ENCODE assay signal across 8 mouse cellular contexts in genomic region chr1:186609793-186610233, GRCm38 (mm10).
DNase-seq lines count a peak whose midpoint lies in the region; ATAC-seq lines count a peak whose summit lies in the region.

No protein-coding gene starts in this region.

- H3K9me3 ChIP-seq in hindbrain, embryonic 12.5 days (replicated peaks), result no peaks in the 10 kb centered on the region
- no peaks in the 10 kb centered on the region for H3K9me3 ChIP-seq in lung, embryonic 16.5 days (ENCODE audit: control insufficient read depth, low read length)
- no peaks in the 10 kb centered on the region for H3K9me3 ChIP-seq in stomach, embryonic 15.5 days

- no peak for ATAC-seq in cerebellum, adult (ENCODE audit: insufficient number of reproducible peaks, low FRiP score, low TSS enrichment)
- ATAC-seq in hindbrain, embryonic 12.5 days (ENCODE audit: low FRiP score), result peak; percentile 78
- ATAC-seq in lung, embryonic 16.5 days (ENCODE audit: low read depth), result peak; percentile 95
- peak; percentile 73; the same call in 1 of the 2 replicates for ATAC-seq in stomach, embryonic 15.5 days (ENCODE audit: insufficient read depth, low FRiP score, low read depth)

- H3K27ac ChIP-seq in hindbrain, embryonic 12.5 days, result peak overlapping the region; percentile 52
- peak overlapping the region; percentile 67 for H3K27ac ChIP-seq in lung, embryonic 16.5 days (ENCODE audit: low read length)
- no peak overlapping the region; the same call in 1 of the 2 replicates for H3K27ac ChIP-seq in stomach, embryonic 15.5 days

- DNase-seq in cerebellum, postnatal 36 days, result peak; percentile 4 to 12
- DNase-seq in adrenal gland, postnatal 14 days, result peak; percentile 55
- peak; percentile 82 for DNase-seq in gastrocnemius, adult 18-20 months (ENCODE audit: low spot score)
- no peak for DNase-seq in cerebellum, adult 9-10 months

- H3K4me1 ChIP-seq in hindbrain, embryonic 12.5 days, result peaks cover 12% of the 10 kb centered on the region
- H3K4me1 ChIP-seq in lung, embryonic 16.5 days (replicated peaks; ENCODE audit: control insufficient read depth, insufficient read depth, low read length), result peaks cover 10% of the 10 kb centered on the region; the same call in 1 of the 2 replicates
- no peaks in the 10 kb centered on the region for H3K4me1 ChIP-seq in stomach, embryonic 15.5 days

- no peak overlapping the region for H3K4me3 ChIP-seq in hindbrain, embryonic 12.5 days
- no peak overlapping the region for H3K4me3 ChIP-seq in lung, embryonic 16.5 days (ENCODE audit: low read length)
- H3K4me3 ChIP-seq in stomach, embryonic 15.5 days (replicated peaks), result no peak overlapping the region

- H3K36me3 ChIP-seq in hindbrain, embryonic 12.5 days, result no peaks in the 10 kb centered on the region
- H3K36me3 ChIP-seq in lung, embryonic 16.5 days (ENCODE audit: control insufficient read depth, insufficient read depth, low read length), result no peaks in the 10 kb centered on the region
- no peaks in the 10 kb centered on the region for H3K36me3 ChIP-seq in stomach, embryonic 15.5 days

- H3K4me2 ChIP-seq in hindbrain, embryonic 12.5 days (replicated peaks), result peak overlapping the region; percentile 43
- H3K4me2 ChIP-seq in lung, embryonic 16.5 days (ENCODE audit: low read depth, low read length), result peak overlapping the region; percentile 42
- H3K4me2 ChIP-seq in stomach, embryonic 15.5 days, result peak overlapping the region; percentile 6; the same call in 1 of the 2 replicates

- H3K27me3 ChIP-seq in hindbrain, embryonic 12.5 days, result no peaks in the 10 kb centered on the region
- H3K27me3 ChIP-seq in lung, embryonic 16.5 days (ENCODE audit: control insufficient read depth, insufficient read depth, low read depth, low read length), result no peaks in the 10 kb centered on the region
- H3K27me3 ChIP-seq in stomach, embryonic 15.5 days (replicated peaks), result no peaks in the 10 kb centered on the region

- H3K9ac ChIP-seq in hindbrain, embryonic 12.5 days, result 0 out of 2 replicates have a peak overlapping the region, but pooled peaks have one; percentile 13
- H3K9ac ChIP-seq in lung, embryonic 16.5 days (ENCODE audit: low read length), result no peak overlapping the region
- H3K9ac ChIP-seq in stomach, embryonic 15.5 days, result no peak overlapping the region

- WGBS in hindbrain, embryonic 12.5 days, result 13% methylated on average over 9 of the region's 10 CpGs
- 5% methylated on average over 8 of the region's 10 CpGs for WGBS in lung, embryonic 16.5 days
- 15% methylated on average over 9 of the region's 10 CpGs for whole genome bisulfite sequencing in stomach, embryonic 15.5 days
